Mouse (Mus musculus) E14TG2a.4 (cell line): ENCODE data around the gene Rogdi.

Source experiments
- CTCF ChIP-seq: conservative IDR thresholded peaks from 2 replicates; pipeline ENCODE4 v1.5.1; 2014; ENCODE audit warnings: low read length
- NANOG ChIP-seq: IDR thresholded peaks from 2 replicates; pipeline ENCODE4 v1.6.1; 2014; ENCODE audit warnings: borderline replicate concordance, low read length, mixed read lengths
- POU5F1 ChIP-seq: IDR thresholded peaks from 2 replicates; pipeline ENCODE4 v1.6.1; 2014; ENCODE audit warnings: low read length, borderline replicate concordance

DNA sequence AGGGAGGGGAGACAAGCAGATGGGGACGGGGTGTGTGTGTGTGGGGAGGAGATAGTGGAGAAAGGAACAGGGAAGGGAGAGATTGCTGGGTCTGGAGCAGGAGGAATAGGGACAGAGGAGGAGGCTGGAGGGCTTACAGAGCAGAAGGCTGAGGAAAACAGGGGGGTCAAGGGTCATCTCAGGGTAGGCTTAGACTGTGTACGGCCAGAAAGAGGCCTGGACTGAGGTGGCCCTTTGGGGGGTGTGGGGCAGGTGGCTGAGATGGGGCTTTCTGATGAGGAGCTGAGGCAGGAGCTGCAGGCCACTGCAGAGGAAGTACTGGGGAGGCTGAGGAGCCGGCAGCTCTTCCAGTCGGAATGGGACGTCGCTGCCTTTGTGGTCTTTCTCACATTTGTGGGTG, 5.9 kb downstream of the Rogdi start:
- no peak for TF ChIP-seq CTCF
- no peak for TF ChIP-seq NANOG
- no peak for TF ChIP-seq POU5F1
